Comparison of ENCODE assay signal across 8 mouse cellular contexts in genomic region chr16:20097069-20097710, GRCm38 (mm10). TPM values are rescaled to one million over a fixed set of nuclear protein-coding genes. Genes with fewer than 3 reads are reported as not detected.
DNase-seq lines count a peak whose midpoint lies in the region; ATAC-seq and TF ChIP-seq lines count a peak whose summit lies in the region.

TSS of gene Klhl24 (plus strand) at chr16:20097542.

- peak within 1 kb of the TSS; percentile 96 for H3K4me3 ChIP-seq in forebrain, embryonic 10.5 days
- peak within 1 kb of the TSS; percentile 87 for H3K4me3 ChIP-seq in heart, embryonic 15.5 days
- H3K4me3 ChIP-seq in liver, embryonic 14.5 days (ENCODE audit: insufficient read depth in 1 of 2, low read depth in 2 of 2, low read length in 2 of 2): peak within 1 kb of the TSS; percentile 70 to 87
- H3K4me3 ChIP-seq in neural tube, embryonic 11.5 days (ENCODE audit: low read depth, low read length): peak within 1 kb of the TSS; percentile 84

- ATAC-seq in heart, embryonic 15.5 days (replicated peaks; ENCODE audit: insufficient number of reproducible peaks, insufficient read depth, low FRiP score, low read depth): peak; percentile 92
- peak; percentile 87 for ATAC-seq in liver, embryonic 14.5 days (ENCODE audit: insufficient read depth)
- ATAC-seq in neural tube, embryonic 11.5 days (ENCODE audit: insufficient read depth, low FRiP score, low TSS enrichment): peak; percentile 96

- H3K36me3 ChIP-seq in forebrain, embryonic 10.5 days (replicated peaks): no peaks in the 10 kb centered on the region; the same call in 1 of the 2 replicates
- H3K36me3 ChIP-seq in heart, embryonic 15.5 days: peaks cover 4% of the 10 kb centered on the region; the same call in 1 of the 2 replicates
- H3K36me3 ChIP-seq in liver, embryonic 14.5 days (replicated peaks; ENCODE audit: control insufficient read depth, insufficient read depth, low read depth): no peaks in the 10 kb centered on the region
- no peaks in the 10 kb centered on the region for H3K36me3 ChIP-seq in neural tube, embryonic 11.5 days (ENCODE audit: control insufficient read depth, insufficient read depth, low read length)

- H3K27ac ChIP-seq in forebrain, embryonic 10.5 days: peak within 1 kb of the TSS; percentile 98
- peak within 1 kb of the TSS; percentile 99 for H3K27ac ChIP-seq in heart, embryonic 15.5 days
- H3K27ac ChIP-seq in liver, embryonic 14.5 days: peak within 1 kb of the TSS; percentile 73
- peak within 1 kb of the TSS; percentile 98 for H3K27ac ChIP-seq in neural tube, embryonic 11.5 days (ENCODE audit: low read depth, low read length)

- no peak for TF ChIP-seq EP300 in liver, embryonic 14.5 days (IDR thresholded peaks at IDR 0.05; ENCODE audit: low read depth)

- WGBS in forebrain, embryonic 10.5 days: 2% methylated on average over 29 of the region's 29 CpGs
- under 1% methylated on average over 29 of the region's 29 CpGs for WGBS in heart, embryonic 15.5 days
- WGBS in liver, embryonic 14.5 days (ENCODE audit: insufficient replicate concordance): under 1% methylated on average over 29 of the region's 29 CpGs
- 2% methylated on average over 29 of the region's 29 CpGs for whole genome bisulfite sequencing in neural tube, embryonic 11.5 days

- TF ChIP-seq CTCF in liver, embryonic 14.5 days (IDR thresholded peaks at IDR 0.05; ENCODE audit: low read depth): peak; percentile 85

- H3K4me2 ChIP-seq in heart, embryonic 15.5 days: peak within 1 kb of the TSS; percentile 55
- H3K4me2 ChIP-seq in liver, embryonic 14.5 days (ENCODE audit: low read depth): peak within 1 kb of the TSS; percentile 85
- H3K4me2 ChIP-seq in neural tube, embryonic 11.5 days (ENCODE audit: low read depth): peak within 1 kb of the TSS; percentile 48

- H3K4me1 ChIP-seq in forebrain, embryonic 10.5 days: no peaks in the 10 kb centered on the region; the same call in 1 of the 2 replicates
- peaks cover 9% of the 10 kb centered on the region for H3K4me1 ChIP-seq in heart, embryonic 15.5 days (replicated peaks)
- peaks cover 2% of the 10 kb centered on the region in 2 experiments; a peak in 1 of 4 replicates for H3K4me1 ChIP-seq in liver, embryonic 14.5 days (replicated peaks; ENCODE audit: control insufficient read depth in 2 of 2, insufficient read depth in 2 of 2, low read length in 1 of 2)
- H3K4me1 ChIP-seq in neural tube, embryonic 11.5 days (ENCODE audit: control insufficient read depth, insufficient read depth, low read length): no peaks in the 10 kb centered on the region

- no peaks in the 10 kb centered on the region for H3K9me3 ChIP-seq in forebrain, embryonic 10.5 days
- H3K9me3 ChIP-seq in heart, embryonic 15.5 days (replicated peaks): no peaks in the 10 kb centered on the region
- H3K9me3 ChIP-seq in liver, embryonic 14.5 days (ENCODE audit: control insufficient read depth, low read length): no peaks in the 10 kb centered on the region
- no peaks in the 10 kb centered on the region for H3K9me3 ChIP-seq in neural tube, embryonic 11.5 days (ENCODE audit: control insufficient read depth, low read length)

- H3K9ac ChIP-seq in heart, embryonic 15.5 days: peak within 1 kb of the TSS; percentile 98
- H3K9ac ChIP-seq in liver, embryonic 14.5 days (replicated peaks): peak within 1 kb of the TSS; percentile 82
- H3K9ac ChIP-seq in neural tube, embryonic 11.5 days (ENCODE audit: low read length): peak within 1 kb of the TSS; percentile 98

- peak; percentile 92 to 93 for DNase-seq in CD8-positive naive resting alpha-beta T cell, adult 2 months (ENCODE audit: low read depth in 2 of 2, low spot score in 2 of 2)
- peak; percentile 90 for DNase-seq in c-Kit-positive CD71-negative TER-119-negative erythroid progenitor cells, embryonic 14.5 days (ENCODE audit: low read depth)
- peak; percentile 92 for DNase-seq in forebrain, embryonic 10.5 days (ENCODE audit: extremely low spot score, low spot score)
- peak; percentile 93 to 97 for DNase-seq in kidney, postnatal 25 days
- DNase-seq in liver, embryonic 14.5 days (ENCODE audit: low read depth in 3 of 3, low spot score in 3 of 3): peak; percentile 85 to 89 (median 88)
- DNase-seq in neural tube, embryonic 11.5 days (ENCODE audit: low spot score): peak; percentile 95
- DNase-seq in telencephalon, adult 2 months (ENCODE audit: low read depth, low spot score): peak; percentile 95

- no peaks in the 10 kb centered on the region for H3K27me3 ChIP-seq in forebrain, embryonic 10.5 days (ENCODE audit: poor library complexity, severe bottlenecking)
- no peaks in the 10 kb centered on the region for H3K27me3 ChIP-seq in heart, embryonic 15.5 days
- H3K27me3 ChIP-seq in liver, embryonic 14.5 days (ENCODE audit: control insufficient read depth, insufficient read depth, low read length): no peaks in the 10 kb centered on the region
- H3K27me3 ChIP-seq in neural tube, embryonic 11.5 days (ENCODE audit: control insufficient read depth, insufficient read depth, low read length): no peaks in the 10 kb centered on the region

RNA-seq across cellular contexts. Expression of gene Klhl24, which starts in this region (rescaled TPM):
- polyA plus RNA-seq in forebrain, embryonic 10.5 days (2016; fragmentation: Nextera tagmentation; extraction: Ambion mirVana): 21.0 and 22.3 TPM in 2 replicates
- polyA plus RNA-seq in heart, embryonic 15.5 days (2015; fragmentation: Nextera tagmentation; extraction: Ambion mirVana): 39.4 and 45.6 TPM in 2 replicates
- polyA plus RNA-seq in liver, embryonic 14.5 days (2012; rRNA removed): 1.2 and 1.6 TPM in 2 replicates
- 2.9 and 3.7 TPM in 2 replicates for polyA plus RNA-seq in liver, embryonic 14.5 days (2014; fragmentation: Nextera tagmentation; extraction: Ambion mirVana)
- polyA plus RNA-seq in neural tube, embryonic 11.5 days (2014; fragmentation: Nextera tagmentation; extraction: Ambion mirVana): 44.9 and 46.9 TPM in 2 replicates

Comparison
In these comparisons a context has a peak if more than half of its experiments do, and no peak if none do; other contexts are left out.
1. Peak in every context shown above with its lines: DNase-seq, ATAC-seq, H3K4me3 ChIP-seq and H3K27ac ChIP-seq.